Mouse (Mus musculus): ENCODE measurements at regions not wholly inside any gene's neighbourhood (a gene's known extent, or its start where the extent isn't known, plus 50 kb on each side); places are given as distances from the start of the nearest gene placed in this dataset.

- DNase-seq (ENCODE audit: low spot score) (no peak), ATAC-seq (ENCODE audit: insufficient number of reproducible peaks, low FRiP score, low TSS enrichment, low read depth) (no peak)
- 50% methylated on average over 1 of the region's 1 CpGs for WGBS
Measured at GRCm38 (mm10) chr6:107629376-107629775, 99.8 kb downstream of the Lrrn1 start.

GRCm38 (mm10) chr6:107645751-107646150, 116.2 kb downstream of the Lrrn1 start:
- no peaks in the 10 kb centered on the region for H3K9me3 ChIP-seq (ENCODE audit: control insufficient read depth, low read length)
- WGBS, result 47% methylated on average over 2 of the region's 2 CpGs
- H3K36me3 ChIP-seq (ENCODE audit: control insufficient read depth, insufficient read depth, low read length), result no peaks in the 10 kb centered on the region
- no peaks in the 10 kb centered on the region for H3K4me1 ChIP-seq (ENCODE audit: control insufficient read depth, insufficient read depth, low read length)
- ATAC-seq (ENCODE audit: insufficient number of reproducible peaks, low FRiP score, low TSS enrichment, low read depth) (0 out of 2 replicates have a peak, but pooled peaks have one; percentile 41), DNase-seq (ENCODE audit: low spot score) (no peak)
- no peak overlapping the region for H3K4me3 ChIP-seq (ENCODE audit: low read depth, low read length)
- H3K4me2 ChIP-seq (ENCODE audit: low read depth, severe bottlenecking), result no peak overlapping the region
- no peak overlapping the region for H3K9ac ChIP-seq (ENCODE audit: low read length)
- no peaks in the 10 kb centered on the region for H3K27me3 ChIP-seq (ENCODE audit: control insufficient read depth, insufficient read depth, low read length)
- H3K27ac ChIP-seq (replicated peaks; ENCODE audit: low read depth, low read length), result no peak overlapping the region

More at GRCm38 (mm10) chr6:107629376-107629775, 99.8 kb downstream of the Lrrn1 start:
- Histone ChIP-seq H3K4me1 (ENCODE audit: control insufficient read depth, insufficient read depth, low read length) (no peaks in the 10 kb centered on the region), H3K9ac (ENCODE audit: low read length) (no peak overlapping the region), H3K4me2 (ENCODE audit: low read depth, severe bottlenecking) (no peak overlapping the region), H3K9me3 (ENCODE audit: control insufficient read depth, low read length) (no peaks in the 10 kb centered on the region), H3K36me3 (ENCODE audit: control insufficient read depth, insufficient read depth, low read length) (no peaks in the 10 kb centered on the region), H3K4me3 (ENCODE audit: low read depth, low read length) (no peak overlapping the region), H3K27me3 (ENCODE audit: control insufficient read depth, insufficient read depth, low read length) (no peaks in the 10 kb centered on the region), H3K27ac (replicated peaks; ENCODE audit: low read depth, low read length) (no peak overlapping the region)

GRCm38 (mm10) chr6:107653840-107654523, 124.4 kb downstream of the Lrrn1 start:
- no peaks in the 10 kb centered on the region for H3K9me3 ChIP-seq (ENCODE audit: control insufficient read depth, low read length)
- no peak overlapping the region for H3K27ac ChIP-seq (replicated peaks; ENCODE audit: low read depth, low read length)
- no peaks in the 10 kb centered on the region for H3K36me3 ChIP-seq (ENCODE audit: control insufficient read depth, insufficient read depth, low read length)
- DNase-seq (ENCODE audit: low spot score), result no peak
- no peaks in the 10 kb centered on the region for H3K4me1 ChIP-seq (ENCODE audit: control insufficient read depth, insufficient read depth, low read length)
- H3K27me3 ChIP-seq (ENCODE audit: control insufficient read depth, insufficient read depth, low read length), result no peaks in the 10 kb centered on the region
- H3K9ac ChIP-seq (ENCODE audit: low read length), result no peak overlapping the region
- no peak for ATAC-seq (ENCODE audit: insufficient number of reproducible peaks, low FRiP score, low TSS enrichment, low read depth)
- H3K4me3 ChIP-seq (ENCODE audit: low read depth, low read length), result no peak overlapping the region
- no peak overlapping the region for H3K4me2 ChIP-seq (ENCODE audit: low read depth, severe bottlenecking)

- no peak overlapping the region for H3K27ac ChIP-seq (replicated peaks; ENCODE audit: low read depth, low read length)
- H3K4me2 ChIP-seq (ENCODE audit: low read depth, severe bottlenecking), result no peak overlapping the region
- ATAC-seq (ENCODE audit: insufficient number of reproducible peaks, low FRiP score, low TSS enrichment, low read depth), result no peak
- H3K4me1 ChIP-seq (ENCODE audit: control insufficient read depth, insufficient read depth, low read length), result no peaks in the 10 kb centered on the region
- H3K36me3 ChIP-seq (ENCODE audit: control insufficient read depth, insufficient read depth, low read length), result no peaks in the 10 kb centered on the region
- H3K27me3 ChIP-seq (ENCODE audit: control insufficient read depth, insufficient read depth, low read length), result no peaks in the 10 kb centered on the region
- WGBS, result 80% methylated on average over 2 of the region's 2 CpGs
- H3K9me3 ChIP-seq (ENCODE audit: control insufficient read depth, low read length), result no peaks in the 10 kb centered on the region
- H3K9ac ChIP-seq (ENCODE audit: low read length), result no peak overlapping the region
- no peak for DNase-seq (ENCODE audit: low spot score)
- no peak overlapping the region for H3K4me3 ChIP-seq (ENCODE audit: low read depth, low read length)
Measured at GRCm38 (mm10) chr6:107657805-107658204, 128.2 kb downstream of the Lrrn1 start.

GRCm38 (mm10) chr6:107661009-107661764, 131.6 kb downstream of the Lrrn1 start:
- H3K9ac ChIP-seq (ENCODE audit: low read length), result no peak overlapping the region
- H3K4me2 ChIP-seq (ENCODE audit: low read depth, severe bottlenecking), result no peak overlapping the region
- no peaks in the 10 kb centered on the region for H3K27me3 ChIP-seq (ENCODE audit: control insufficient read depth, insufficient read depth, low read length)
- no peaks in the 10 kb centered on the region for H3K9me3 ChIP-seq (ENCODE audit: control insufficient read depth, low read length)
- no peak overlapping the region for H3K4me3 ChIP-seq (ENCODE audit: low read depth, low read length)
- H3K4me1 ChIP-seq (ENCODE audit: control insufficient read depth, insufficient read depth, low read length), result no peaks in the 10 kb centered on the region
- no peak overlapping the region for H3K27ac ChIP-seq (replicated peaks; ENCODE audit: low read depth, low read length)
- no peaks in the 10 kb centered on the region for H3K36me3 ChIP-seq (ENCODE audit: control insufficient read depth, insufficient read depth, low read length)
- 72% methylated on average over 5 of the region's 5 CpGs for WGBS
- DNase-seq (ENCODE audit: low spot score) (no peak), ATAC-seq (ENCODE audit: insufficient number of reproducible peaks, low FRiP score, low TSS enrichment, low read depth) (no peak)

GRCm38 (mm10) chr6:107699298-107699697, 169.7 kb downstream of the Lrrn1 start:
- Histone ChIP-seq H3K9ac (ENCODE audit: low read length) (no peak overlapping the region), H3K4me3 (ENCODE audit: low read depth, low read length) (no peak overlapping the region), H3K4me2 (ENCODE audit: low read depth, severe bottlenecking) (no peak overlapping the region), H3K27me3 (ENCODE audit: control insufficient read depth, insufficient read depth, low read length) (no peaks in the 10 kb centered on the region), H3K9me3 (ENCODE audit: control insufficient read depth, low read length) (no peaks in the 10 kb centered on the region), H3K4me1 (ENCODE audit: control insufficient read depth, insufficient read depth, low read length) (no peaks in the 10 kb centered on the region), H3K36me3 (ENCODE audit: control insufficient read depth, insufficient read depth, low read length) (no peaks in the 10 kb centered on the region), H3K27ac (replicated peaks; ENCODE audit: low read depth, low read length) (no peak overlapping the region)
- DNase-seq (ENCODE audit: low spot score), result no peak
- ATAC-seq (ENCODE audit: insufficient number of reproducible peaks, low FRiP score, low TSS enrichment, low read depth), result no peak
- 85% methylated on average over 4 of the region's 4 CpGs for WGBS

GRCm38 (mm10) chr6:107708185-107708584, 178.6 kb downstream of the Lrrn1 start:
- 59% methylated on average over 2 of the region's 2 CpGs for WGBS
- H3K4me3 ChIP-seq (ENCODE audit: low read depth, low read length), result no peak overlapping the region
- H3K27ac ChIP-seq (replicated peaks; ENCODE audit: low read depth, low read length), result no peak overlapping the region
- ATAC-seq (ENCODE audit: insufficient number of reproducible peaks, low FRiP score, low TSS enrichment, low read depth) (no peak), DNase-seq (ENCODE audit: low spot score) (no peak)
- H3K9me3 ChIP-seq (ENCODE audit: control insufficient read depth, low read length), result no peaks in the 10 kb centered on the region
- no peaks in the 10 kb centered on the region for H3K36me3 ChIP-seq (ENCODE audit: control insufficient read depth, insufficient read depth, low read length)
- H3K27me3 ChIP-seq (ENCODE audit: control insufficient read depth, insufficient read depth, low read length), result no peaks in the 10 kb centered on the region
- H3K4me1 ChIP-seq (ENCODE audit: control insufficient read depth, insufficient read depth, low read length), result no peaks in the 10 kb centered on the region
- no peak overlapping the region for H3K4me2 ChIP-seq (ENCODE audit: low read depth, severe bottlenecking)
- H3K9ac ChIP-seq (ENCODE audit: low read length), result no peak overlapping the region

GRCm38 (mm10) chr6:107708608-107709007, 179.0 kb downstream of the Lrrn1 start:
- Histone ChIP-seq H3K27ac (replicated peaks; ENCODE audit: low read depth, low read length) (no peak overlapping the region), H3K4me3 (ENCODE audit: low read depth, low read length) (no peak overlapping the region), H3K27me3 (ENCODE audit: control insufficient read depth, insufficient read depth, low read length) (no peaks in the 10 kb centered on the region), H3K9ac (ENCODE audit: low read length) (no peak overlapping the region), H3K4me2 (ENCODE audit: low read depth, severe bottlenecking) (no peak overlapping the region), H3K4me1 (ENCODE audit: control insufficient read depth, insufficient read depth, low read length) (no peaks in the 10 kb centered on the region), H3K36me3 (ENCODE audit: control insufficient read depth, insufficient read depth, low read length) (no peaks in the 10 kb centered on the region), H3K9me3 (ENCODE audit: control insufficient read depth, low read length) (no peaks in the 10 kb centered on the region)
- no peak for DNase-seq (ENCODE audit: low spot score)
- no peak for ATAC-seq (ENCODE audit: insufficient number of reproducible peaks, low FRiP score, low TSS enrichment, low read depth)
- 86% methylated on average over 1 of the region's 1 CpGs for WGBS

All from limb, embryonic 11.5 days (tissue).